Comparison of ENCODE assay signal across 8 mouse cellular contexts in genomic region chr14:31933441-31933840, GRCm38 (mm10).
DNase-seq lines count a peak whose midpoint lies in the region; ATAC-seq and TF ChIP-seq lines count a peak whose summit lies in the region.

No protein-coding gene starts in this region.

- no peak for TF ChIP-seq CTCF in lung, adult 2 months (IDR thresholded peaks at IDR 0.05; ENCODE audit: insufficient read depth, low read length)

- no peak for ATAC-seq in kidney, embryonic 14.5 days (ENCODE audit: low FRiP score, low TSS enrichment)
- ATAC-seq in embryonic facial prominence, embryonic 12.5 days (ENCODE audit: insufficient number of reproducible peaks, insufficient read depth, low FRiP score, low TSS enrichment) = peak; percentile 36; the same call in 1 of the 2 replicates
- ATAC-seq in intestine, embryonic 15.5 days = no peak
- peak; percentile 72 for ATAC-seq in neural tube, embryonic 12.5 days (ENCODE audit: low FRiP score, low read depth)

- H3K36me3 ChIP-seq in kidney, embryonic 14.5 days (ENCODE audit: control insufficient read depth, insufficient read depth, low read length) = no peaks in the 10 kb centered on the region
- no peaks in the 10 kb centered on the region for H3K36me3 ChIP-seq in embryonic facial prominence, embryonic 12.5 days
- H3K36me3 ChIP-seq in intestine, embryonic 15.5 days = no peaks in the 10 kb centered on the region
- no peaks in the 10 kb centered on the region for H3K36me3 ChIP-seq in neural tube, embryonic 12.5 days

- H3K9ac ChIP-seq in kidney, embryonic 14.5 days (ENCODE audit: low read depth, low read length) = peak overlapping the region; percentile 54
- peak overlapping the region; percentile 35; the same call in 1 of the 2 replicates for H3K9ac ChIP-seq in embryonic facial prominence, embryonic 12.5 days
- H3K9ac ChIP-seq in intestine, embryonic 15.5 days = peak overlapping the region; percentile 5; the same call in 1 of the 2 replicates
- H3K9ac ChIP-seq in neural tube, embryonic 12.5 days = peak overlapping the region; percentile 49

- no peak overlapping the region; the same call in 1 of the 2 replicates for H3K27ac ChIP-seq in kidney, embryonic 14.5 days (ENCODE audit: low read depth, low read length)
- peak overlapping the region; percentile 77 for H3K27ac ChIP-seq in embryonic facial prominence, embryonic 12.5 days
- H3K27ac ChIP-seq in intestine, embryonic 15.5 days = no peak overlapping the region
- peak overlapping the region; percentile 89 for H3K27ac ChIP-seq in neural tube, embryonic 12.5 days

- TF ChIP-seq POLR2A in lung, adult 2 months (IDR thresholded peaks at IDR 0.05; ENCODE audit: borderline replicate concordance, extremely low read depth, low read depth, low read length) = no peak

- peak overlapping the region; percentile 62 for H3K4me2 ChIP-seq in kidney, embryonic 14.5 days (replicated peaks; ENCODE audit: low read depth, low read length)
- H3K4me2 ChIP-seq in embryonic facial prominence, embryonic 12.5 days (replicated peaks) = peak overlapping the region; percentile 75
- H3K4me2 ChIP-seq in intestine, embryonic 15.5 days (replicated peaks) = peak overlapping the region; percentile 67
- peak overlapping the region; percentile 66 for H3K4me2 ChIP-seq in neural tube, embryonic 12.5 days (replicated peaks)

- no peaks in the 10 kb centered on the region for H3K27me3 ChIP-seq in kidney, embryonic 14.5 days (ENCODE audit: control insufficient read depth, insufficient read depth, low read length)
- no peaks in the 10 kb centered on the region for H3K27me3 ChIP-seq in embryonic facial prominence, embryonic 12.5 days
- no peaks in the 10 kb centered on the region for H3K27me3 ChIP-seq in intestine, embryonic 15.5 days (replicated peaks)
- H3K27me3 ChIP-seq in neural tube, embryonic 12.5 days (replicated peaks) = no peaks in the 10 kb centered on the region

- H3K9me3 ChIP-seq in kidney, embryonic 14.5 days (ENCODE audit: control insufficient read depth, low read length) = no peaks in the 10 kb centered on the region
- H3K9me3 ChIP-seq in embryonic facial prominence, embryonic 12.5 days = no peaks in the 10 kb centered on the region
- H3K9me3 ChIP-seq in intestine, embryonic 15.5 days = no peaks in the 10 kb centered on the region
- 0 out of 2 replicates have a peak, but pooled peaks cover 6% of the 10 kb centered on the region for H3K9me3 ChIP-seq in neural tube, embryonic 12.5 days

- peak overlapping the region; percentile 38 for H3K4me3 ChIP-seq in kidney, embryonic 14.5 days (ENCODE audit: low read length)
- peak overlapping the region; percentile 37 for H3K4me3 ChIP-seq in embryonic facial prominence, embryonic 12.5 days
- peak overlapping the region; percentile 33 for H3K4me3 ChIP-seq in intestine, embryonic 15.5 days (replicated peaks)
- H3K4me3 ChIP-seq in neural tube, embryonic 12.5 days = peak overlapping the region; percentile 34
- no peak overlapping the region for H3K4me3 ChIP-seq in lung, adult 2 months (replicated peaks; ENCODE audit: extremely low read depth, low read depth, low read length)

- peaks cover 9% of the 10 kb centered on the region for H3K4me1 ChIP-seq in kidney, embryonic 14.5 days (ENCODE audit: control insufficient read depth, insufficient read depth, low read length)
- peaks cover 11% of the 10 kb centered on the region; the same call in 1 of the 2 replicates for H3K4me1 ChIP-seq in embryonic facial prominence, embryonic 12.5 days
- peaks cover 20% of the 10 kb centered on the region for H3K4me1 ChIP-seq in intestine, embryonic 15.5 days (replicated peaks)
- H3K4me1 ChIP-seq in neural tube, embryonic 12.5 days = no peaks in the 10 kb centered on the region; the same call in 1 of the 2 replicates
- H3K4me1 ChIP-seq in lung, adult 2 months (ENCODE audit: control insufficient read depth, insufficient read depth, low read length) = peaks cover 10% of the 10 kb centered on the region

- WGBS in kidney, embryonic 14.5 days = 5% methylated on average over 9 of the region's 9 CpGs
- WGBS in embryonic facial prominence, embryonic 12.5 days = under 1% methylated on average over 9 of the region's 9 CpGs
- 18% methylated on average over 9 of the region's 9 CpGs for WGBS in intestine, embryonic 15.5 days
- under 1% methylated on average over 9 of the region's 9 CpGs for WGBS in neural tube, embryonic 12.5 days
- WGBS in lung, adult 2 months = 44% methylated on average over 9 of the region's 9 CpGs

- no peak for DNase-seq in kidney, postnatal 36 days
- DNase-seq in ovary, adult 18-20 months (ENCODE audit: low spot score) = no peak
- DNase-seq in lung, adult 2 months = no peak
- DNase-seq in cerebellum, adult 9-10 months = no peak

Comparison
In these comparisons a context has a peak if more than half of its experiments do, and no peak if none do; other contexts are left out.
1. ATAC-seq: peak in embryonic facial prominence, embryonic 12.5 days (single experiment) and neural tube, embryonic 12.5 days (single experiment); none in kidney, embryonic 14.5 days (single experiment) and intestine, embryonic 15.5 days (single experiment).
2. H3K27ac ChIP-seq: peak in embryonic facial prominence, embryonic 12.5 days (single experiment) and neural tube, embryonic 12.5 days (single experiment); none in kidney, embryonic 14.5 days (single experiment) and intestine, embryonic 15.5 days (single experiment).
3. Peak in every context shown above with its lines, with median percentiles within 50 percentile points of each other: H3K4me2 ChIP-seq and H3K9ac ChIP-seq.